Mouse (Mus musculus) embryonic facial prominence, embryonic 13.5 days (tissue): Measurements from ENCODE around the gene Klhl36. TPM values are rescaled to one million over a fixed set of nuclear protein-coding genes. Genes with fewer than 3 reads are reported as not detected.

ENCODE experiments used
- ATAC-seq: fragments of 200-750 bp; cut with Nextera tagmentation; 2 replicates; pipeline ENCODE4 v1.8.0; 2017; ENCODE audit warnings: low read depth; ENCODE audit not compliant: insufficient number of reproducible peaks, insufficient read depth, low FRiP score, low TSS enrichment
- H3K27ac ChIP-seq: fragments of 300-500 bp; sonication (generic); 2 replicates; pipeline ENCODE4 v1.5.1; 2015; ENCODE audit warnings: moderate library complexity, mild to moderate bottlenecking, inconsistent platforms
- H3K27me3 ChIP-seq: fragments of 300-500 bp; sonication (generic); 2 replicates; pipeline ENCODE4 v1.6.1; 2015; ENCODE audit warnings: mild to moderate bottlenecking, inconsistent platforms
- H3K36me3 ChIP-seq: fragments of 300-500 bp; sonication (generic); 2 replicates; pipeline ENCODE4 v1.6.1; 2015; ENCODE audit warnings: mild to moderate bottlenecking, inconsistent platforms
- H3K4me1 ChIP-seq: fragments of 300-500 bp; sonication (generic); 2 replicates; pipeline ENCODE4 v1.6.1; 2015; ENCODE audit warnings: inconsistent platforms
- H3K4me2 ChIP-seq: fragments of 300-500 bp; sonication (generic); 2 replicates; pipeline ENCODE4 v1.6.1; 2015; ENCODE audit warnings: moderate library complexity, mild to moderate bottlenecking, inconsistent platforms
- H3K4me3 ChIP-seq: fragments of 300-500 bp; sonication (generic); 2 replicates; pipeline ENCODE4 v1.5.1; 2015; ENCODE audit warnings: mild to moderate bottlenecking, inconsistent platforms
- H3K9ac ChIP-seq: fragments of 300-500 bp; sonication (generic); 2 replicates; pipeline ENCODE4 v1.6.1; 2015; ENCODE audit warnings: mild to moderate bottlenecking, inconsistent platforms
- H3K9me3 ChIP-seq: fragments of 300-500 bp; sonication (generic); 2 replicates; pipeline ENCODE4 v1.6.1; 2016; ENCODE audit warnings: inconsistent platforms
- WGBS: fragments of 180-500 bp; shearing (Covaris S2); methylation state at CpG from one replicate; pipeline ENCODE4 v1.1.7; 2015; ENCODE audit warnings: mixed read lengths; 5-methylcytosine and 5-hydroxymethylcytosine counted together
- polyA plus RNA-seq: library from polyadenylated mRNA; unstranded; fragments of >200 nt; fragmentation: Nextera tagmentation; extraction: Ambion mirVana; gene quantifications from 2 replicates; pipeline ENCODE4 v1.2.1, GENCODE M21; 2015

Gene Klhl36
- polyA plus RNA-seq, 1 experiment from 2014 or later, result 8.4 TPM

- H3K27ac ChIP-seq, result no peak overlapping the region
- H3K36me3 ChIP-seq, result no peaks in the 10 kb centered on the region
- 56% methylated on average over 8 of the region's 8 CpGs for WGBS
- H3K4me3 ChIP-seq, result no peak overlapping the region
- 0 out of 2 replicates have a peak, but pooled peaks cover 3% of the 10 kb centered on the region for H3K9me3 ChIP-seq
- ATAC-seq, result no peak
- no peaks in the 10 kb centered on the region for H3K4me1 ChIP-seq
- H3K9ac ChIP-seq, result no peak overlapping the region
- no peak overlapping the region for H3K4me2 ChIP-seq
- H3K27me3 ChIP-seq, result no peaks in the 10 kb centered on the region; the same call in 1 of the 2 replicates
These were observed 8.5 kb upstream of the Klhl36 start for GRCm38 (mm10) chr8:119853521-119853920.

DNA sequence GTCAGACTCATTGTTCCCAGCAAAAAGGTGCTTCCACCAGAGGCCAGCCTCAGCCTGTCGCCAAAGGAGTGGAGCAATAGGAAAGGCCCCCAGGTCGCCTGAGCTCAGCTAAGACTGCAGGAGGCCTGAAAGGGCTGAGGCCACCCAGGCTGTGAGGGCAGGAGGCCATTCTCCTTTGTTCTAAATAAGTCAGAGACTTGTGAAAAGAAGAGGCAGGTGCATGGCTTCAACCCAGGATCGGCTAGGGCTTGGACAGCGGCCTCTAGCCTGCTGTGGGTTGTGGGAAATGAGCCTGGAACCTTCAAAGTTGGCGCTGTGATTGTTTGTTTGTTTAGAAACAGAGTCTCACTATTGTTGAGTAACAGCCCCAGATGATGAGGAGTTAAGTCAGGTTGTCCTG, 8.0 kb upstream of the Klhl36 start:
- no peak overlapping the region for H3K4me3 ChIP-seq
- H3K4me2 ChIP-seq, result no peak overlapping the region
- H3K9me3 ChIP-seq, result 0 out of 2 replicates have a peak, but pooled peaks cover 3% of the 10 kb centered on the region
- ATAC-seq, result no peak
- H3K27ac ChIP-seq, result no peak overlapping the region
- no peaks in the 10 kb centered on the region; the same call in 1 of the 2 replicates for H3K27me3 ChIP-seq
- H3K9ac ChIP-seq, result no peak overlapping the region
- peaks cover 2% of the 10 kb centered on the region; the same call in 1 of the 2 replicates for H3K4me1 ChIP-seq
- no peaks in the 10 kb centered on the region for H3K36me3 ChIP-seq
- WGBS, result 46% methylated on average over 5 of the region's 5 CpGs

DNA sequence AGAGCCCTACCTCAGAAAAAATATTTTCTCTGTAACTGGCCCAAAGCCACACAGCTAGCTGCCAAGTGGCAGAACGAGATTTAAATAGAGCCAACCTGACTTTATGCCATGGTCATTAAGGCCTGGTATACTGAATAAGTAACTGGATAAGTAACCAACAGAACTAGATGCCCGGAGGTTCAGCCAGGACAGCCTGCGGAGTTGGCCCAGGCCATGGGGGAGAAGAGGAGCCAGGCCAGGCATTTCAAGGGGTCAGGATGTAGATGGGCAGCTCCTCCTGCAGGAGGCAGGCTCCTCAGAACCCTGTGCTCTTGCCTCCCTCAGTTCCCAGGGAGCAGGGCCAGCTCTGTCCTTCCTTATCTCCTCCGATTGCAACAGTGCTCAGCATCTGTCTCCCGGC, 6.4 kb upstream of the Klhl36 start:
- H3K9me3 ChIP-seq, result no peaks in the 10 kb centered on the region
- H3K4me1 ChIP-seq, result peaks cover 6% of the 10 kb centered on the region; the same call in 1 of the 2 replicates
- WGBS, result 81% methylated on average over 5 of the region's 5 CpGs
- H3K4me3 ChIP-seq, result no peak overlapping the region
- no peak overlapping the region for H3K27ac ChIP-seq
- ATAC-seq, result no peak
- no peaks in the 10 kb centered on the region for H3K36me3 ChIP-seq
- H3K9ac ChIP-seq, result no peak overlapping the region
- no peak overlapping the region for H3K4me2 ChIP-seq
- peaks cover 12% of the 10 kb centered on the region for H3K27me3 ChIP-seq

DNA sequence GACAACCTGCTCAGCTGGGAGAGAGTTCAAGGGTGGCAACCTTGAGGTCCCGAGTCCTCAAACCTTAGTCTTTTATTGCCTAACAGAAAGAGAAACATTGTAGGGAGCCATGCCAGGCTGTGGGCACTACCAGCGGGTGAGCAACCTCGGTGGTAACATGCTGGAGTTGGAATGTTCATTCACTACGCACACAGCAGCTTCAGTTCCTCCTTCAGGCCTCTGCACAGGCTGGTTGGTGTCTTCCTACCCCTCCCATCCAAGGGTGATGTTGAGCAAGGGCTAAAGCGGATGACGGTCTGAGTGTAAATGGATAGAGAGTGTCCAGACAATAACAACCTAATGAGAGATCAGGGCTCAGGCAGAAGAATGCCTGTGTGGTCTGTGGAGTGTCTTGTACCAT, 4.3 kb upstream of the Klhl36 start:
- H3K9ac ChIP-seq, result no peak overlapping the region
- no peaks in the 10 kb centered on the region for H3K9me3 ChIP-seq
- no peaks in the 10 kb centered on the region for H3K36me3 ChIP-seq
- H3K4me3 ChIP-seq, result no peak overlapping the region
- peaks cover 10% of the 10 kb centered on the region for H3K4me1 ChIP-seq
- no peak overlapping the region for H3K27ac ChIP-seq
- peaks cover 25% of the 10 kb centered on the region for H3K27me3 ChIP-seq
- ATAC-seq, result no peak
- WGBS, result 77% methylated on average over 6 of the region's 6 CpGs
- no peak overlapping the region for H3K4me2 ChIP-seq

GRCm38 (mm10) chr8:119862390-119862734, 296 bp downstream of the Klhl36 start:
- ATAC-seq, result peak; percentile 61; the same call in 1 of the 2 replicates
- H3K27ac ChIP-seq, result peak overlapping the region; percentile 49; the same call in 1 of the 2 replicates

GRCm38 (mm10) chr8:119862749-119863148, 683 bp downstream of the Klhl36 start:
- peaks cover 15% of the 10 kb centered on the region for H3K4me1 ChIP-seq
- H3K36me3 ChIP-seq, result no peaks in the 10 kb centered on the region
- H3K9me3 ChIP-seq, result no peaks in the 10 kb centered on the region
- WGBS, result 12% methylated on average over 6 of the region's 6 CpGs
- H3K4me3 ChIP-seq, result peak overlapping the region; percentile 76
- H3K9ac ChIP-seq, result peak overlapping the region; percentile 81
- H3K4me2 ChIP-seq, result peak overlapping the region; percentile 91
- H3K27ac ChIP-seq, result no peak overlapping the region
- peaks cover 40% of the 10 kb centered on the region for H3K27me3 ChIP-seq
- no peak for ATAC-seq

More at GRCm38 (mm10) chr8:119862390-119862734, 296 bp downstream of the Klhl36 start:
- Histone ChIP-seq H3K4me3 (peak overlapping the region; percentile 76), H3K4me1 (peaks cover 15% of the 10 kb centered on the region), H3K27me3 (peaks cover 40% of the 10 kb centered on the region), H3K9me3 (no peaks in the 10 kb centered on the region), H3K4me2 (peak overlapping the region; percentile 91), H3K36me3 (no peaks in the 10 kb centered on the region), H3K9ac (peak overlapping the region; percentile 81)
- 1% methylated on average over 19 of the region's 19 CpGs for WGBS

- Histone ChIP-seq H3K4me1 (no peaks in the 10 kb centered on the region), H3K27me3 (no peaks in the 10 kb centered on the region; the same call in 1 of the 2 replicates), H3K9ac (no peak overlapping the region), H3K27ac (no peak overlapping the region), H3K9me3 (peaks cover 9% of the 10 kb centered on the region), H3K4me2 (no peak overlapping the region), H3K36me3 (peaks cover 33% of the 10 kb centered on the region), H3K4me3 (no peak overlapping the region)
- 85% methylated on average over 20 of the region's 20 CpGs for WGBS
- ATAC-seq, result no peak
These were observed 7.5 kb downstream of the Klhl36 start for GRCm38 (mm10) chr8:119869616-119870015.

- Histone ChIP-seq H3K9ac (no peak overlapping the region), H3K27ac (no peak overlapping the region), H3K36me3 (peaks cover 49% of the 10 kb centered on the region), H3K4me3 (no peak overlapping the region), H3K27me3 (peaks cover 2% of the 10 kb centered on the region), H3K4me2 (no peak overlapping the region), H3K9me3 (peaks cover 9% of the 10 kb centered on the region), H3K4me1 (no peaks in the 10 kb centered on the region)
- WGBS, result 96% methylated on average over 1 of the region's 1 CpGs
- no peak for ATAC-seq
These were observed 11.1 kb downstream of the Klhl36 start for GRCm38 (mm10) chr8:119873181-119873580.

GRCm38 (mm10) chr8:119881301-119881700, 19.2 kb downstream of the Klhl36 start:
- Histone ChIP-seq H3K27ac (no peak overlapping the region), H3K4me2 (no peak overlapping the region), H3K4me3 (no peak overlapping the region), H3K4me1 (peaks cover 15% of the 10 kb centered on the region), H3K9me3 (no peaks in the 10 kb centered on the region), H3K36me3 (peaks cover 9% of the 10 kb centered on the region), H3K9ac (no peak overlapping the region), H3K27me3 (peaks cover 42% of the 10 kb centered on the region)
- 46% methylated on average over 6 of the region's 6 CpGs for WGBS
- no peak for ATAC-seq

DNA sequence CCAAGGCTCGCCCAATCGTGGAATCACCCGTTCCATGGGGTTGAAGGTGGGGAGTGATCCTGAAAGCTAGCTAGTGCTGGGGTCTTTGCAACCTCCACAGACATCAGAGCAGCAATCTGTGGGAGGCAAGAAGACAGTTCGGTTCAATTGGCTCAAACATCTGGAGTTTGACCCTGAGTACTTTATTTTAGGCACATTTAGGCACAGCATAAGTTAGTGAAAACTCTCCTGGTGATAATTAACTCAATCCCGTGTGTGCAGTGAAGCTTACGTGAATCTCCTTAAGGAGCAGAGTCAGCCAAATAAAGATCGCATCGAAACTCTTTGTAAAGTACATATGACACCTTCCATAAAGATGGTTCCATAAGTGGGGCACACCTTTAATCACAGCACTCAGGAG, 19.9 kb downstream of the Klhl36 start:
- Histone ChIP-seq H3K9ac (no peak overlapping the region), H3K27me3 (peaks cover 42% of the 10 kb centered on the region), H3K36me3 (0 out of 2 replicates have a peak, but pooled peaks cover 3% of the 10 kb centered on the region), H3K27ac (no peak overlapping the region), H3K4me3 (no peak overlapping the region), H3K4me2 (no peak overlapping the region), H3K9me3 (no peaks in the 10 kb centered on the region), H3K4me1 (peaks cover 15% of the 10 kb centered on the region)
- 60% methylated on average over 8 of the region's 8 CpGs for WGBS
- ATAC-seq, result no peak

DNA sequence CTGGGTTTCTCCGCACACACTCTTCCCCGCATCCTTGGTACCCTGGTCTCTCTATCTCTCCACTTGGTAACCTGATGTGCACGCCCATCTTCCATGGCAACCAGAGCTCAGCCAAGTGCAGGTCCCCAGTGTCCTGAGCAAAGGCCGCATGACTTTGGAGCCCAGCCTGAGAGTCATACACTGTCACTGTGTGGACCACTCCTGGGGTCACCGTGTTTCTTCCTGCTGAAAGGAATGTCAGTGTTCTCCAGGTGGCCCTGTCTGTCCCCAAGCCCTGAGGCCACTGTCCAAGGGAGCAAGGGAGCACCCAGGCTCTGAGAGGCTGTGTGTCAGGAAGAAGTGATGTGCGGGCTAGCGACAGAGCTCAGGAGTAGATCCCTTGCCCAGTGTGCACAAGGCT, 21.2 kb downstream of the Klhl36 start:
- Histone ChIP-seq H3K36me3 (0 out of 2 replicates have a peak, but pooled peaks cover 2% of the 10 kb centered on the region), H3K9me3 (no peaks in the 10 kb centered on the region), H3K4me2 (no peak overlapping the region), H3K4me1 (peaks cover 19% of the 10 kb centered on the region), H3K27me3 (peaks cover 39% of the 10 kb centered on the region), H3K9ac (no peak overlapping the region), H3K27ac (no peak overlapping the region), H3K4me3 (no peak overlapping the region)
- ATAC-seq, result no peak
- whole genome bisulfite sequencing, result 89% methylated on average over 7 of the region's 7 CpGs

DNA sequence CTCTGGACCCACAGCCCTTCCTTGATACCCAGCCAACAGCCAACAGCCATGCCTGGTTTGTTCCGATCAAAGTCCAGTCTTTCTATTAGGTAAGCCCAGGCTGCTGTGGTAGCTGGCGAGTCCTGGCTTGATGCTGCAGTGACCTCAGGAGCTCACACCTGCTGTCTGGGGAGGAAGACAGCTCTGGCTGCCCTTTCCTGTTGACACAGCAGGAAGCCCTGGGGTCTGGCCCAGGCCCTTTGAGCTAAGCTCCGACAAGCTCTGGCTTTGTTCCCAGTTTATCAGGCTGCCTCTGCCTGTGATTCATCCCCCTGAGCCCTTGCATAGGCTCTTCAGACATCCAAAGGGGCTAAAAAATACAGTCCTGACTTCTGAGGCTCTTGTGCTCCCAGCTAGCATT, 23.5 kb downstream of the Klhl36 start:
- no peak overlapping the region for H3K27ac ChIP-seq

More for the DNA sequence above, 23.5 kb downstream of the Klhl36 start:
- ATAC-seq, result no peak
- Histone ChIP-seq H3K27me3 (peaks cover 18% of the 10 kb centered on the region), H3K36me3 (no peaks in the 10 kb centered on the region), H3K4me2 (no peak overlapping the region), H3K4me1 (peaks cover 19% of the 10 kb centered on the region), H3K4me3 (no peak overlapping the region), H3K9ac (no peak overlapping the region), H3K9me3 (no peaks in the 10 kb centered on the region)
- WGBS, result 40% methylated on average over 3 of the region's 3 CpGs
